Mouse (Mus musculus): ENCODE results near the gene Limk2. TPM values are rescaled to one million over a fixed set of nuclear protein-coding genes. Genes with fewer than 3 reads are reported as not detected.

The Limk2 gene
- polyA plus RNA-seq, 1 experiment = 21.6 TPM

DNA sequence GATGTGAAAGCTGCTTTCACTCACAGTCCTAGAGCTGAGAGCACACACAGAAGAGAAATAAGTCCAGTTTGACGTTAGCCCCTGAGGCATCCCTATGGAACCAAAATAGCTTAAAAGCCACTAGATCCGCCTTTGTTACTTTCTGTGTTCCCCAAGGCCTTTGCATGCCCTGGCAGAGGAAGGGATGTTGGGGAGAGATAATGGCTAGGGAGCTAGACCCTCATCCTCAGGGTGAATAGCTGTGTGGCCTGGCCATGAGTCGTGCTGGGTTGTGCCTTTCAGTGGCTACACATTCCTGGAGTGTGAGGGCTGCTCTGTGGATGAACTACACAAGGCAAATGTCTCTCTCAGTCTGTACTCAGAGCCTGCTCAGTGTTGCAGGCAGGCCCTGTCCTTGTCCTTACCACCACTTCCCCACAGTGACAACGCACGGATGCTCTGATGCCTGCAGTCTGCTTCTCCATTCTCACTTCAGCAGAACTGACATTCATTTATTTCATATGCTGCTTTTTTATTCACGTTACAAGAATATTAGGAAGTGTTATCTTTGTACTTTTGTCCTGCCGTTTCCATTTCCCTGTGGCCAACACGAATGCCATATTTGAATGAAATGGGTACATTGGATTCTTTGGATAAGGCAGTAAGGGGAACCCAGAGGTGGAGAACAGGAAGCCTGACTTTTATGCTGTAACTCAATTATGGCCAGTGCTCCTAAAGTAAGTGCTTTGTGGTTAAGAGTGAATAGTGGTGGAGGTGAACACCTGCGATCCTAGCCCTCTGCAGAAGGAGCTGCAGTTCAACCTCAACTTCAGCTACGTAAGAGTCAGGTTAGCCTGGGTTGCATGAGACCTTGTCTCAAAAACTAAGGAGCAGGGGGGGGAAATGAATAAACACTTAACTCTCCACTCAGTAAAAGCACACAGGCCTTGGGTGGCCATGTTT is 110.8 kb downstream of the Limk2 start:
- TF ChIP-seq MYOD1 (IDR thresholded peaks at IDR 0.05; ENCODE audit: control insufficient read depth, insufficient read length, low read depth) (no peak), CEBPB (IDR thresholded peaks at IDR 0.05; ENCODE audit: low read depth) (no peak), MAX (IDR thresholded peaks at IDR 0.05) (no peak), CTCF (IDR thresholded peaks at IDR 0.05; ENCODE audit: control insufficient read depth, insufficient read depth, insufficient read length) (no peak), MYOG (IDR thresholded peaks at IDR 0.05; ENCODE audit: control insufficient read depth, extremely low read depth, insufficient read length) (no peak), USF1 (IDR thresholded peaks at IDR 0.05; ENCODE audit: low read depth) (no peak), FOSL1 (IDR thresholded peaks at IDR 0.05; ENCODE audit: insufficient read depth, low read length, poor library complexity, severe bottlenecking) (no peak)
- peak overlapping the region; percentile 16 for H3ac ChIP-seq (ENCODE audit: control insufficient read depth, insufficient read length, low read depth)
- H3K4me3 ChIP-seq (ENCODE audit: insufficient read depth, poor library complexity, severe bottlenecking) = no peak overlapping the region
- peaks cover 93% of the 10 kb centered on the region for H3K36me3 ChIP-seq (ENCODE audit: control insufficient read depth, insufficient read depth)
- H3K79me3 ChIP-seq (ENCODE audit: low read depth) = peaks cover 35% of the 10 kb centered on the region
- no peaks in the 10 kb centered on the region for H3K27me3 ChIP-seq (ENCODE audit: control insufficient read depth, insufficient read depth, insufficient read length)
- H3K79me2 ChIP-seq (ENCODE audit: control insufficient read depth, insufficient read depth) = peaks cover 77% of the 10 kb centered on the region

DNA sequence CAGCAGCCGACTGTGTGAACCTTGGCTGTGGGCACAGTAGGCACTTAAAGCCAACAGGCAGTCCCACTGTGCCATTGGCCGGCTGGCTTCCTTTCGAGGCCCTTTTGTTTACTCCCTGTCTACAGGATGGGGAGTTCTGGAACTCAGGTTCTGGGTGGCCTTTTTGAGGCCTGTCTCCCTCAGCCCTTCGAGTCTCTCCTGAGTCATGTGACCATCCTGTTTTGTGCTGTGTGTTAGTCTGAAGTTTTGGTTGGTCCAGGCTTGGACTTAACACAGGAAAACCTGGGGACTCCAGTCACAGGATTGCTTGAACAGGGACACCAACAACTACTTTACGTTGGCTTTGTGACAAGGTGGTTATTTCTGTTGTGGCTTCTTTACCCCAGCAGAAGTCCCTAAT is 112.9 kb downstream of the Limk2 start:
- no peaks in the 10 kb centered on the region for H3K27me3 ChIP-seq (ENCODE audit: control insufficient read depth, insufficient read depth, insufficient read length)
- peak; percentile 39 for TF ChIP-seq USF1 (IDR thresholded peaks at IDR 0.05; ENCODE audit: low read depth)
- no peak for TF ChIP-seq MAX (IDR thresholded peaks at IDR 0.05)
- peaks cover 49% of the 10 kb centered on the region for H3K79me3 ChIP-seq (ENCODE audit: low read depth)
- H3K79me2 ChIP-seq (ENCODE audit: control insufficient read depth, insufficient read depth) = peaks cover 78% of the 10 kb centered on the region
- H3K4me3 ChIP-seq (ENCODE audit: insufficient read depth, poor library complexity, severe bottlenecking) = no peak overlapping the region
- peaks cover 86% of the 10 kb centered on the region for H3K36me3 ChIP-seq (ENCODE audit: control insufficient read depth, insufficient read depth)
- H3ac ChIP-seq (ENCODE audit: control insufficient read depth, insufficient read length, low read depth) = no peak overlapping the region

DNA sequence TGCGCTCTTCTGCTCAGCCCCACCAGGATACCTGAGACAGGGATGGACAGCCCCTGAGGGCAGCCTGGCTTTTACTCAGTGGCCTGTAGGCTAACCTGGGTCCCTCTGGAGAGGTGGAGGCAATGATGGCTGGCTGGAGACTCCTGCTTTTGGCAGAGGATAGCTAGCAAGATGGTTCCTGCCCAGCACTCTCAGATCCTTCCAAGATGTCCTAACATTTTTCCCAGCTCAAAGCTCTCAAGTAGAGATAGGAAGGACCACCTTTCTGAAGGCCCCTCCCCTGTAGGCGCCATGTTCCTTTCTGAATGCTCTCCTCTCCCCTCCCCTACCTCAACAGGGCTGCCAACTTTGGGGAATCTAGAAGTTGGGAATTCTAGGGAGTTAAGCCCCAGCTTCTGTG is 114.3 kb downstream of the Limk2 start:
- peaks cover 76% of the 10 kb centered on the region for H3K36me3 ChIP-seq (ENCODE audit: control insufficient read depth, insufficient read depth)
- TF ChIP-seq FOSL1 (IDR thresholded peaks at IDR 0.05; ENCODE audit: insufficient read depth, low read length, poor library complexity, severe bottlenecking) = no peak
- no peak for TF ChIP-seq USF1 (IDR thresholded peaks at IDR 0.05; ENCODE audit: low read depth)
- TF ChIP-seq MYOD1 (IDR thresholded peaks at IDR 0.05; ENCODE audit: control insufficient read depth, insufficient read length, low read depth) = no peak
- TF ChIP-seq CEBPB (IDR thresholded peaks at IDR 0.05; ENCODE audit: low read depth) = no peak
- no peak for TF ChIP-seq CTCF (IDR thresholded peaks at IDR 0.05; ENCODE audit: control insufficient read depth, insufficient read depth, insufficient read length)
- no peak for TF ChIP-seq MAX (IDR thresholded peaks at IDR 0.05)
- no peak for TF ChIP-seq MYOG (IDR thresholded peaks at IDR 0.05; ENCODE audit: control insufficient read depth, extremely low read depth, insufficient read length)
- H3K79me2 ChIP-seq (ENCODE audit: control insufficient read depth, insufficient read depth) = peaks cover 88% of the 10 kb centered on the region
- no peak overlapping the region for H3ac ChIP-seq (ENCODE audit: control insufficient read depth, insufficient read length, low read depth)
- no peak overlapping the region for H3K4me3 ChIP-seq (ENCODE audit: insufficient read depth, poor library complexity, severe bottlenecking)
- no peaks in the 10 kb centered on the region for H3K27me3 ChIP-seq (ENCODE audit: control insufficient read depth, insufficient read depth, insufficient read length)
- peaks cover 58% of the 10 kb centered on the region for H3K79me3 ChIP-seq (ENCODE audit: low read depth)

Other genes starting within 250 kb of the Limk2 start
- 3.4 TPM for gene Sfi1, start 215.7 kb downstream of the Limk2 start, polyA plus RNA-seq (2012; fragmentation: generic; extraction: Trizol)
- gene Eif4enif1, start 206.8 kb downstream of the Limk2 start, polyA plus RNA-seq (2012; fragmentation: generic; extraction: Trizol) = 28.9 TPM
- 136 TPM for gene Drg1, start 142.8 kb downstream of the Limk2 start, polyA plus RNA-seq (2012; fragmentation: generic; extraction: Trizol)
- gene Patz1, start 120.3 kb downstream of the Limk2 start, polyA plus RNA-seq (2012; fragmentation: generic; extraction: Trizol) = 29.6 TPM
- gene Pik3ip1, start 78.8 kb downstream of the Limk2 start, polyA plus RNA-seq (2012; fragmentation: generic; extraction: Trizol) = 0.71 TPM
- gene Rnf185, start 43.2 kb upstream of the Limk2 start, polyA plus RNA-seq (2012; fragmentation: generic; extraction: Trizol) = 18.9 TPM
- 0.21 TPM for gene Pla2g3, start 79.1 kb upstream of the Limk2 start, polyA plus RNA-seq (2012; fragmentation: generic; extraction: Trizol)
- 0.09 TPM for gene Inpp5j, start 95.6 kb upstream of the Limk2 start, polyA plus RNA-seq (2012; fragmentation: generic; extraction: Trizol)
- gene Selenom, start 105.5 kb upstream of the Limk2 start, polyA plus RNA-seq (2012; fragmentation: generic; extraction: Trizol) = 77.0 TPM
- gene Smtn, start 131.4 kb upstream of the Limk2 start, polyA plus RNA-seq (2012; fragmentation: generic; extraction: Trizol) = 45.9 TPM
- 21.7 TPM for gene Morc2a, start 240.0 kb upstream of the Limk2 start, polyA plus RNA-seq (2012; fragmentation: generic; extraction: Trizol)